ENCODE assay signal across 27 mouse cellular contexts in the genomic region with DNA sequence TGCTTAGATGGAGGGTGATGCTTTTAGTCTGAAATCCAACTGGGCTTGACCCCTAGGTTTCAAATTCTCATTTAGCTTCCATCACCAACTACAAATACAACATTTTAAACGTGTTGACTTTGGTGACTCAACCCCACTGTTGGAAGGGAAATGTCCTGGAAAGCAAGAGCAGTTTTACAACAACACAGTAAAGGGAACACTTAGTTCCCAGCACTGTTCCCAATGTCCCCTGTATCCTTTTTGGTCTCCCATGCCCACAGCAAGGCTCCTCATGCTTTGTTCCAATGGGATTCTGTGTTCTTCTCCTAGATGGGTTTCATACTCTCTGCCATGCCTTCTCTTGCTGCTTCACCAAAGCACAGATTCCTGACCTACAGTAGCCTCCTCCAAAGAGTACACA.
"Had no signal": no experiment of that assay in that cellular context is flagged by ENCODE, and none has a peak within 500 bp of the region (broad histone marks: within the 10 kb centered on the region; RNA-seq: fewer than 3 reads in every experiment).

No protein-coding gene starts in this region.

- H3K36me3 ChIP-seq: embryonic facial prominence, embryonic 10.5 days; embryonic facial prominence, embryonic 12.5 days; embryonic facial prominence, embryonic 13.5 days; embryonic facial prominence, embryonic 15.5 days; forebrain, embryonic 10.5 days; forebrain, embryonic 12.5 days; forebrain, embryonic 15.5 days; heart, embryonic 10.5 days had no signal

- H3K27me3 ChIP-seq: embryonic facial prominence, embryonic 12.5 days; embryonic facial prominence, embryonic 13.5 days; embryonic facial prominence, embryonic 15.5 days; forebrain, embryonic 12.5 days; forebrain, embryonic 13.5 days; forebrain, embryonic 15.5 days had no signal

- ATAC-seq: forebrain, embryonic 13.5 days; forebrain, embryonic 14.5 days; forebrain, embryonic 15.5 days; forebrain, embryonic 16.5 days; forebrain, postnatal 0 days had no signal

- H3K9ac ChIP-seq: embryonic facial prominence, embryonic 12.5 days; embryonic facial prominence, embryonic 13.5 days; embryonic facial prominence, embryonic 15.5 days; forebrain, embryonic 12.5 days; forebrain, embryonic 13.5 days; forebrain, embryonic 15.5 days; forebrain, postnatal 0 days had no signal

- H3K27ac ChIP-seq: embryonic facial prominence, embryonic 10.5 days; embryonic facial prominence, embryonic 12.5 days; embryonic facial prominence, embryonic 13.5 days; embryonic facial prominence, embryonic 15.5 days; forebrain, embryonic 10.5 days; forebrain, embryonic 12.5 days; forebrain, embryonic 13.5 days; forebrain, embryonic 15.5 days; gastrocnemius, adult 2 months; heart, embryonic 10.5 days had no signal

- H3K4me2 ChIP-seq: embryonic facial prominence, embryonic 12.5 days; embryonic facial prominence, embryonic 13.5 days; embryonic facial prominence, embryonic 15.5 days; forebrain, embryonic 12.5 days; forebrain, embryonic 13.5 days; forebrain, embryonic 15.5 days had no signal

- H3K4me1 ChIP-seq: embryonic facial prominence, embryonic 10.5 days; embryonic facial prominence, embryonic 12.5 days; embryonic facial prominence, embryonic 13.5 days; embryonic facial prominence, embryonic 15.5 days; forebrain, embryonic 10.5 days; forebrain, embryonic 12.5 days; forebrain, embryonic 13.5 days; forebrain, embryonic 15.5 days; heart, embryonic 10.5 days had no signal

- H3K9me3 ChIP-seq: embryonic facial prominence, embryonic 10.5 days; embryonic facial prominence, embryonic 12.5 days; embryonic facial prominence, embryonic 13.5 days; embryonic facial prominence, embryonic 15.5 days; forebrain, embryonic 10.5 days; forebrain, embryonic 12.5 days; forebrain, embryonic 13.5 days; forebrain, embryonic 15.5 days; heart, embryonic 10.5 days had no signal

- DNase-seq: cerebellum, adult 2 months; cerebellum, adult 8-10 months; cerebellum, adult 9-10 months; cerebellum, adult 9-11 months; cerebellum, postnatal 10 days; cerebellum, postnatal 14 days; cerebellum, postnatal 25 days; cerebellum, postnatal 36 days; embryo, embryonic 11 days; forebrain, postnatal 0 days; gastrocnemius, adult 2 months; gastrocnemius, postnatal 10 days; gastrocnemius, postnatal 14 days; gastrocnemius, postnatal 25 days; gastrocnemius, postnatal 36 days had no signal

- H3K4me3 ChIP-seq: embryonic facial prominence, embryonic 10.5 days; embryonic facial prominence, embryonic 12.5 days; embryonic facial prominence, embryonic 13.5 days; embryonic facial prominence, embryonic 15.5 days; erythroblast, embryonic 14.5 days; forebrain, embryonic 10.5 days; forebrain, embryonic 12.5 days; forebrain, embryonic 13.5 days; forebrain, embryonic 15.5 days; gastrocnemius, adult 2 months; heart, embryonic 10.5 days had no signal
